Mouse (Mus musculus) spleen, adult 2 months (tissue): ENCODE data around the gene Lnx2.

Source experiments
- CTCF ChIP-seq: fragments of 200-500 bp; IDR thresholded peaks from 2 replicates; pipeline ENCODE4 v1.5.1; 2011; ENCODE audit warnings: mild to moderate bottlenecking, inconsistent platforms; ENCODE audit not compliant: insufficient read depth, insufficient read length, insufficient replicate concordance; ENCODE audit errors: extremely low read depth
- POLR2A ChIP-seq: fragments of 200-500 bp; IDR thresholded peaks from 2 replicates; pipeline ENCODE4 v1.6.1; 2011; ENCODE audit warnings: low read depth, low read length, inconsistent platforms

- TF ChIP-seq CTCF (no peak), POLR2A (no peak)
These were observed 45.1 kb downstream of the Lnx2 start for GRCm38 (mm10) chr5:147031281-147031680.
